Mouse (Mus musculus) CD4-positive, CD25-positive, alpha-beta regulatory T cell, adult 2 months (primary cell): ENCODE measurements around the gene Il15ra.
A peak's percentile ranks its signal among the peaks of the same experiment; 100 is the strongest.

Source experiments
- DNase-seq: peaks from one replicate; pipeline ENCODE4 v3.0.0-alpha.2; 2012; ENCODE audit warnings: low read depth, low spot score

The Il15ra gene

DNA sequence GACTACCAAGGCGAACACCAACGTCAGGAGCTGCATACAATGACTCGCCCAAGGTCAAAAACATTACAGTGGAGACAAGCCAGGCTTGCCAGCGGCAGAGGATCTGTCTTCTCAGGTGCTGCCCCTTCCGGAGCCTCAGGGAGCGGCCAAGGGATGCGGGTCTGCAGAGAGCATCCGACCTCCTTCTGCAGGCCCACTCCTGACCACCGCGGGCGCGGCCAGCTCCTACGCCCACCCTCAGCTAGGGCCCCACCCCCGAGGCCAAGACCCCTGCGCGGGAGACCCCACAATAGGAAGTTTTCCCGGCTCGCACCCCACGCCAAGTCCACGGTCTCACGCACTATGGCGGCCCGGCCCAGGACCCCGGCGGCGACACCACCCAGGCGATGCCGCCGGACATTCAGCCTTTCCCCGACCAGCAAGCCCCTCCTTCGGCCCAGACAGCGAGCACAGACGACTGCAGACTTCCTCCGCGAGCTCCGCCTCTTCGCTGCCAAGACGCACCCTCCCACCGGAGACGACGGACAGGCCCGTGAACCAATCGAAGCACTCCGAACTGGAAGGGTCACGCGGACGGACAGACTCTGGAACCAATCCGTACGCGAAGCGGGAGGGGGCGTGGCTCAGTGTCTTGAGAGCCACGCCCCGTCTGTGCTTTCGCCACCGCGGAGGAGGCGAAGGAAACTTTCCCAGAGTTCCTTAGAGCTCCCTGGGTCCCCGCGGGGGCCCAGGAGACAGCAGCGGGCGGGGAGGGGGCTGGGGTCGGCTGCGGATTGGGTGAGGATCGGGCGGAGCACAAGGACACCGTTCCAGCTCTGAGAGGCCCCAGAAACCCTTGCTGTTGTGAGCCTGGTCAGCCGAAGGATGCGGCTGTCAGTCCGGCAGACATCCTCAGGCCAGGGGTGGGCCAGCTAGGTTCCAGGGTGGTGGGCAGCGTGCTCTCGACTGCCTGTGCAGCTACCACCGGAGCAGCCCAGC, 72.3 kb downstream of the Il15ra start, which contains the start of the genes Fbh1 and Ankrd16:
Gene Fbh1, minus strand, starts transcription at position 492 of the 978 bp plus-strand sequence.
Gene Ankrd16, plus strand, starts transcription at position 786 of the 978 bp plus-strand sequence.
- peak; percentile 100 for DNase-seq

DNA sequence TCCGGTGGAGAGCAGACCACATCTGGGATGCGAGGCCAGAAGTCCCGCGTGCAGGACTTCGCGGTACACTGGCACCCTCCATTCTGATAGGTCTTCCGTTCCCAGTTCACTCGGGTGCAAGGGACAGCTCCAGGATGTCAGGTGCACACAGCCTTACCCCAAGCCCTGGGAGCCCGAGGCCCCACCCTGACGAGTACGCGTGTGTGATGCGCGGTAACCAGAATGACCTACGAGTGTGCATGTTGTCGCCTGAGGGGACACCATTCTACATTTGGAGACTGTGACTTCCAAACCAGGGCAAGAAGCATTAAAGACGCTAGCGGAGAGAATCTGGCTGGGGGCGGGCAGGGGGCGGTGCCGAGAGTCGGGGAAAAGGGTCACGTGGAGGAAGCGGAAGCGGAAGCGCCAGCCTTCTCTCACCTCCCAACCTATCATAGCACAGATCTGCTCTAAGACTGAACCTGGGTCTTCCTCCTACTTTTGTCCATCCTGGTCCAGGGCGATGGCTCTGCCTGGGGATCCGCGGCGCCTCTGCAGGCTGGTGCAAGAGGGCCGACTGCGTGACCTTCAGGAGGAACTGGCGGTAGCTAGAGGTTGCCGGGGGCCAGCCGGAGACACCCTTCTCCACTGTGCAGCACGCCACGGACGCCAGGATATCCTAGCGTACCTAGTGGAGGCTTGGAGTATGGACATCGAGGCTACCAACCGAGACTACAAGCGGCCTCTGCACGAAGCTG, 73.2 kb downstream of the Il15ra start:
- DNase-seq, result peak; percentile 96
